Mouse (Mus musculus) thymus, adult 2 months (tissue): ENCODE data around the gene Rae1.

Experiments
- CTCF ChIP-seq: fragments of 200-500 bp; IDR thresholded peaks from 2 replicates; pipeline ENCODE4 v1.5.1; 2012; ENCODE audit warnings: mild to moderate bottlenecking, control low read depth, low read length, moderate library complexity, borderline replicate concordance; ENCODE audit not compliant: control insufficient read depth, poor library complexity, insufficient read depth; ENCODE audit errors: extremely low read depth
- POLR2A ChIP-seq: fragments of 200-500 bp; IDR thresholded peaks from 2 replicates; pipeline ENCODE4 v1.6.1; 2012; ENCODE audit warnings: mild to moderate bottlenecking, low read length, control low read depth, moderate library complexity; ENCODE audit not compliant: control insufficient read depth, poor library complexity, insufficient read depth; ENCODE audit errors: extremely low read depth

DNA sequence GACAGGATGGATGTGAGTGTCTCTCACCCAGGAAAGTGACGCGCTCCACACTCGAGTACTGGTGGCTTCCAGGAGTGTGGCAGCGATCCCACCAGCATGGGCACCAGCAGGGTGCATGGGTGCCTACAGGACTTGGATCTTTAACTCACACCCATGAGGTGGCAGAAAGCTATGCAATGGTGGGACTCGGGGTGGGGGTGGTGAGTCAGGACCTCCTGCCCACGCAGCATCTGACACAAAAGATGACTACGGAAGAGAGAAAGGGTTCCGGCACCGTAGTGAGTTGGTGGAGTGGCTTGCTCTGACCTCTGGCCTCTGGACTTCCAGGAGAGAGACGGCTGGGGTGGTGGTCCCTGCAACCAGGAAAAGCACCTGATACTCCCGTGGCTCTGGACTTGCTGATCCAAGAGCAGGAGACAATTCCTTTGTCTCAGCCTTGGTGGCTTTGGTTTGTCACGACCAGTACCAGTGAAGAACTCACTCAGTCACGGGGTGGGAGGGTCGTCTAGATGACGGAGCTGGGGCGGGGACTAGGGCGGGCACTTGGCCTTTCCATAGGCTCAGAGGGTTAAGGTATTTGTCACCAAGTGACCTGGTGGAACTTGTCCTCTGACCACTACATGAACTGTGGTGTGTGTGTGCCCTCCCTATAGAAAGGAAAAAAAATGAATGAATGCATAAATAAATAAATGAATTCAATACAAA, 48.3 kb downstream of the Rae1 start:
- TF ChIP-seq CTCF (no peak), POLR2A (no peak)
